14 mouse cellular contexts compared by ENCODE assay signal in the genomic region with DNA sequence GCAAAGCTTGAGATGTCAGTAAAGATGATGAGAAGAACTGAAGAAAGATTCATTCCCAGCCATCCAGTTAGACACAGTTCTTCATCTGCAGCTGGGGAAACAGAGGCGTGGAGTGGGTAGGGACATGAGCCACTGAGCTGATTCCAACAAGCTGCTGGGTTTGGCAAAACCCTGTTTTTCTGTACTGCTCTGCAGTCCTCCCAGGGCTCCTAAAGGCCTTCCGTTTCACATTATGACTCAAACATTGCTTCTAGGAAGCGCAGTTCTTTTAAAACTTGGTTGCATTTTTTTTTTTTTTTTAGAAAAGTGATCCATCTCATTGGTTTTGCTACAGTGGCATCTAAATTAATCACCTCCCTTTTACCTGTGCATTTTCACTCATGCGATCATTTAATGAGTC. TPM values are rescaled to one million over a fixed set of nuclear protein-coding genes. Genes with fewer than 3 reads are reported as not detected.
DNase-seq lines count a peak whose midpoint lies in the region; ATAC-seq and TF ChIP-seq lines count a peak whose summit lies in the region.
"Had no signal": no experiment of that assay in that cellular context is flagged by ENCODE, and none has a peak within 500 bp of the region (broad histone marks: within the 10 kb centered on the region; RNA-seq: fewer than 3 reads in every experiment).

No protein-coding gene starts in this region.

- no peaks in the 10 kb centered on the region for H3K27me3 ChIP-seq in G1E (ENCODE audit: insufficient read depth, low read length)
- H3K27me3 ChIP-seq in heart, postnatal 0 days (ENCODE audit: control insufficient read depth, insufficient read depth, low read length): peaks cover 22% of the 10 kb centered on the region
- peaks cover 40% of the 10 kb centered on the region for H3K27me3 ChIP-seq in forebrain, embryonic 10.5 days (ENCODE audit: poor library complexity, severe bottlenecking)

- TF ChIP-seq CTCF in G1E (IDR thresholded peaks at IDR 0.05; ENCODE audit: low read depth, low read length): no peak
- no peak for TF ChIP-seq CTCF in heart, postnatal 0 days (IDR thresholded peaks at IDR 0.05; ENCODE audit: low read depth)

- H3K27ac ChIP-seq in heart, postnatal 0 days (ENCODE audit: low read depth): no peak overlapping the region
- H3K27ac ChIP-seq in forebrain, embryonic 10.5 days: no peak overlapping the region
- H3K27ac ChIP-seq: forebrain, embryonic 12.5 days; hindbrain, embryonic 13.5 days; neural tube, embryonic 15.5 days had no signal

- no peak overlapping the region for H3K9ac ChIP-seq in heart, postnatal 0 days (replicated peaks; ENCODE audit: low read depth, low read length)
- H3K9ac ChIP-seq: forebrain, embryonic 12.5 days; hindbrain, embryonic 13.5 days; neural tube, embryonic 15.5 days had no signal

- peak; percentile 41 for DNase-seq in heart, adult 8-10 months (ENCODE audit: low spot score)
- DNase-seq in heart, postnatal 36 days: no peak
- DNase-seq in 3T3-L1 (ENCODE audit: low read depth, low spot score): peak; percentile 20
- DNase-seq in G1E (ENCODE audit: low spot score): no peak
- DNase-seq in heart, postnatal 0 days (ENCODE audit: low spot score): peak; percentile 30
- DNase-seq in cerebellum, adult 9-11 months: no peak
- DNase-seq in ovary, postnatal 10 days (ENCODE audit: low spot score): no peak
- no peak for DNase-seq in forebrain, embryonic 10.5 days (ENCODE audit: extremely low spot score, low spot score)
- DNase-seq: cerebellum, adult 11 months; kidney, adult 18-20 months had no signal

- peak overlapping the region; percentile 67; the same call in 1 of the 2 replicates for H3K4me3 ChIP-seq in G1E (ENCODE audit: low read depth, low read length)
- H3K4me3 ChIP-seq in heart, postnatal 0 days (ENCODE audit: low read depth, low read length): no peak overlapping the region
- no peak overlapping the region for H3K4me3 ChIP-seq in forebrain, embryonic 10.5 days
- H3K4me3 ChIP-seq: forebrain, embryonic 12.5 days; hindbrain, embryonic 13.5 days; neural tube, embryonic 15.5 days had no signal

- no peak overlapping the region for H3K4me2 ChIP-seq in heart, postnatal 0 days (ENCODE audit: low read depth, low read length)
- H3K4me2 ChIP-seq: forebrain, embryonic 12.5 days had no signal

- 90% methylated on average over 4 of the region's 4 CpGs for WGBS in heart, postnatal 0 days
- 95% methylated on average over 4 of the region's 4 CpGs for WGBS in forebrain, embryonic 10.5 days

- no peaks in the 10 kb centered on the region for H3K9me3 ChIP-seq in G1E (replicated peaks)
- no peaks in the 10 kb centered on the region for H3K9me3 ChIP-seq in heart, postnatal 0 days (replicated peaks; ENCODE audit: control insufficient read depth, low read length)
- no peaks in the 10 kb centered on the region for H3K9me3 ChIP-seq in forebrain, embryonic 10.5 days
- H3K9me3 ChIP-seq: hindbrain, embryonic 13.5 days; liver, embryonic 12.5 days; neural tube, embryonic 15.5 days had no signal

- peaks cover 65% of the 10 kb centered on the region for H3K4me1 ChIP-seq in G1E (ENCODE audit: insufficient read depth, low read depth, low read length)
- H3K4me1 ChIP-seq in heart, postnatal 0 days (ENCODE audit: control insufficient read depth, insufficient read depth): peaks cover 24% of the 10 kb centered on the region
- H3K4me1 ChIP-seq in forebrain, embryonic 10.5 days: peaks cover 20% of the 10 kb centered on the region

- ATAC-seq in G1E (ENCODE audit: extremely low read depth, insufficient number of reproducible peaks, low FRiP score, poor library complexity, severe bottlenecking): no peak
- ATAC-seq in heart, postnatal 0 days (ENCODE audit: insufficient read depth, low read depth): no peak
- ATAC-seq: liver, embryonic 12.5 days had no signal

- no peak for TF ChIP-seq EP300 in heart, postnatal 0 days (IDR thresholded peaks at IDR 0.05; ENCODE audit: low read depth)

- intact Hi-C loops in heart, postnatal 36 days (cut with DNase I): loop anchor here (10.0 kb wide), 1 partner anchor 1386 kb away; no protein-coding TSS in a partner anchor

- H3K36me3 ChIP-seq in G1E (replicated peaks): peaks cover 62% of the 10 kb centered on the region
- no peaks in the 10 kb centered on the region; the same call in 1 of the 2 replicates for H3K36me3 ChIP-seq in heart, postnatal 0 days (replicated peaks; ENCODE audit: control insufficient read depth, insufficient read depth, low read length)
- no peaks in the 10 kb centered on the region for H3K36me3 ChIP-seq in forebrain, embryonic 10.5 days (replicated peaks)
- H3K36me3 ChIP-seq: forebrain, embryonic 12.5 days; hindbrain, embryonic 13.5 days; neural tube, embryonic 15.5 days had no signal

RNA-seq across cellular contexts. Expression of a gene that starts 5.4 kb away (rescaled TPM):
- total RNA-seq in heart, adult 8-10 months (2022): 1 to 10 TPM; 2.6 to 4.1 (median 3.1) TPM
- 1 to 10 TPM; 2.4 to 4.3 TPM for total RNA-seq in heart, postnatal 36 days (2021)
- total RNA-seq in G1E (2014; fragmentation: Nextera tagmentation) (19.4 and 20.5 TPM in 2 replicates), G1E (2017) (6.9 and 7.7 TPM in 2 replicates)
- 14.9 and 15.9 TPM in 2 replicates for polyA plus RNA-seq in G1E (2012)
- total RNA-seq in heart, postnatal 0 days (2014; rRNA removed; ENCODE audit: low replicate concordance): 3.0 and 9.0 TPM in 2 replicates
- polyA plus RNA-seq in heart, postnatal 0 days (2015; fragmentation: Nextera tagmentation; extraction: Ambion mirVana): 4.3 and 5.0 TPM in 2 replicates
- 0.77 and 0.97 TPM in 2 replicates for polyA plus RNA-seq in forebrain, embryonic 10.5 days (2016; fragmentation: Nextera tagmentation; extraction: Ambion mirVana)

RNA-seq across cellular contexts. Expression of a gene that starts 53.2 kb away (rescaled TPM):
- 10 to 100 TPM; 41.9 to 46.4 (median 43.9) TPM for total RNA-seq in heart, adult 8-10 months (2022)
- 10 to 100 TPM; 38.2 to 40.7 TPM for total RNA-seq in heart, postnatal 36 days (2021)
- 14.8 and 26.0 TPM in 2 replicates for total RNA-seq in G1E (2014; fragmentation: Nextera tagmentation)
- total RNA-seq in G1E (2017): 63.5 and 64.7 TPM in 2 replicates
- 10.6 and 47.8 TPM in 2 replicates for polyA plus RNA-seq in G1E (2012)
- 13.3 and 33.6 TPM in 2 replicates for total RNA-seq in heart, postnatal 0 days (2014; rRNA removed; ENCODE audit: low replicate concordance)
- 32.9 and 35.7 TPM in 2 replicates for polyA plus RNA-seq in heart, postnatal 0 days (2015; fragmentation: Nextera tagmentation; extraction: Ambion mirVana)
- polyA plus RNA-seq in forebrain, embryonic 10.5 days (2016; fragmentation: Nextera tagmentation; extraction: Ambion mirVana): 33.3 and 34.1 TPM in 2 replicates

Comparison
In these comparisons a context has a peak if more than half of its experiments do, and no peak if none do; other contexts are left out.
1. DNase-seq: peak in heart, adult 8-10 months (single experiment), 3T3-L1 (single experiment) and heart, postnatal 0 days (single experiment); none in heart, postnatal 36 days (0 of 2), G1E (single experiment), cerebellum, adult 9-11 months (single experiment), ovary, postnatal 10 days (single experiment) and forebrain, embryonic 10.5 days (single experiment).